Mouse (Mus musculus): ENCODE results near the gene Tmem269.

Gene Tmem269

GRCm38 (mm10) chr4:119218169-119218568 is at the start of gene Tmem269:
TSS of gene Tmem269 (minus strand) at chr4:119218217.
- DNase-seq (ENCODE audit: low read depth, low spot score) = no peak

DNA sequence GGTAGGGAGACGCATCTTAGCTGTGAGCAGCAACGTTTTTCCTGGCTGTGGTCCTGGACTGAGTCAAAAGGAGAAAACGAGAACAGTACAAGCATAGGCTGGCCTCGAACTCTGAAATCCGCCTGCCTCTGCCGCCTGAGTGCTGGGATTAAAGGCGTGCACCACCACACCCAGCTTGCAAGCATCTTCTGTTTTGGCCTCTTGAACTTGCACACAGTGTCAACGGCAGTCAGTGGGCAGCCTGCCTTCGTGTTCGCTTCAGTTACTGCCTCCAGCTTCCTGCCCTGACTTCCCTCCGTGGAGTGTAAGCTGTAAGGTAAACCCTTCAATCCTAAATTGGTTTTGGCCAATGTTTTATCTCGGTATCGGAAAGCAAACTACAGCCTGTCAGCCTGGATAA is 48.6 kb upstream of the Tmem269 start:
- DNase-seq (ENCODE audit: low read depth, low spot score) = no peak

- no peak for DNase-seq (ENCODE audit: low read depth, low spot score)
These were observed 45.4 kb upstream of the Tmem269 start for GRCm38 (mm10) chr4:119263459-119263858.

DNA sequence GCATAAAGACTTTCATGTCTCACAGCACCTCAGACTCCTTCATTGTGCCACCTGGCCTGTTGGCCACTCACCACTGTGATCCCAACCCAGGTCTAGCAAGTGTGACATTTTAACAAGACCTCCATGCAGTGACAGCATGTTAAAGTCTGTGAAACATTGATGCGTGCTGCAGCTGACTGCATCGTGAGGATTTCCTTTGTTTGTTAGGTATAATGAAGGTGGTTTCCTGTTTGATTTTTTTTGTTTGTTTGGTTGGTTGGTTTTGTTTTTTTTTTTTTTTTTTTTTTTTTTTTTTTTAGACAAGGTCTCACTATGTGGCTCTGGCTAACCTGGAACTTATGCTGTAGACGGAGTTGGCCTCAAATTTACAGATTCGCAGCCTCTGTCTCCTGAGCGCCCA is 44.5 kb upstream of the Tmem269 start:
- no peak for DNase-seq (ENCODE audit: low read depth, low spot score)

GRCm38 (mm10) chr4:119261087-119261713 is 43.2 kb upstream of the Tmem269 start:
- DNase-seq (ENCODE audit: low read depth, low spot score) = no peak

DNA sequence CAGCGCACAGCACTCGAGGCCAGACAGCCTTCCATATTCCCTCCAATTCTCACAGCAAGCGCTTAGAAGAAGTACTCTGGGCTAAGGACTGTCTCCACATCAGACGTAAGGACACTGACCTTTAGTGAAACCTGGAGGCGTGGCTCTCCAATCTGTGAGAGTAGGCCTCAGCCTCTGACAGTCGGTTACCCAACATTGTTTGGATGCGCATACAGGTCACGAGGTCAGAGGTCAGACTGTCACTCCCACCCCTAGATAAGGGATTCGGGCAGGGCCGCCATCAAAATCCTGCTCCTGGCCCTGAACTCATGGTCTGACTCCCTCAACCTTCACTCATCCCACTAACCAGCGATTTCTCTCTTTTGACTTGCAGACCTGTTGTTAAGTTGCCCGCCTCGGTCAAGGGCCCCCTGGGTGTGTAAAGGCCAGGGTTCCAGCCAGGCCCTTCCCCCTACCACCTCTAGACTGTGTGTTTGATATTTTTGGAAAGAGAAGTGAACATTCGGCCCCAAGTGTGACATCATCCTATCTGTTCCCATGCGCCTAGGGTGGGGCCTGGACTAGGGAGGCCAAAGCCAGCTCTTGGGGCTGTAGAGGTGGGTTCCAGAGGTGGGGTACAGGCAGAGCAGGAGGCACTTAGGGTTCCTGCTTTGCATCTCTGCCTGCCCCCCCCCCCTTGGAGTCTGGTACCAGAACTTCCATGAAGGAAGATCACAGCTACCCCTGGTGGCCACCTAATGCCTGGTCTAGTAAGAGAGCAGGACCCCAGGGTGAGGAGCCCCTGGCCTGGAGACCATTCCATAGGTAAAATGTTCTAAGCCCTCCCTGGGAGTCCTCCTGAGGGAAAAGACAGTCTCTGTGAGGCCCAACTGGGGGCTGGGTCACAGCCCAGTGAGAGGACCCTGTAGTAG is 41.6 kb upstream of the Tmem269 start:
- no peak for DNase-seq (ENCODE audit: low read depth, low spot score)

DNA sequence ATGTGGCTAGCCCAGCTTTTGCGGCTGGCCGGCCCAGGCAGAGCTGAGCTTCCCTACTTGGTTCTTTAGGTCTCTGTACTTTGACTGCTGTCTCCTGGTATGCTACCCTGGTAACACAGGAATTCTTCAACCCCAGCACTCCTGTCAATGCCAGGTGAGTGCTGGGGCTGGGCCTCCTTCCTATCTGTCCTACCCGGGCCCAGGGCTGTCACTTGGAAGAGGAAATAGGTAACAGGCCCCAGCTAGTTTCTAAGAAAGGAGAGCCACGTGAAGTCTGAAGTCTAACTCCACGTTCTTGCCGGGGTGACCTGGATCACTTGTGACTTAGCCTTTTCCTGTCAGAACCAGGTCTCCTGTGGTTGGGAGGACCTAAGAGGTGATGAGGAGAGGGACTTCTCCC is 39.1 kb upstream of the Tmem269 start:
- DNase-seq (ENCODE audit: low read depth, low spot score) = no peak

DNA sequence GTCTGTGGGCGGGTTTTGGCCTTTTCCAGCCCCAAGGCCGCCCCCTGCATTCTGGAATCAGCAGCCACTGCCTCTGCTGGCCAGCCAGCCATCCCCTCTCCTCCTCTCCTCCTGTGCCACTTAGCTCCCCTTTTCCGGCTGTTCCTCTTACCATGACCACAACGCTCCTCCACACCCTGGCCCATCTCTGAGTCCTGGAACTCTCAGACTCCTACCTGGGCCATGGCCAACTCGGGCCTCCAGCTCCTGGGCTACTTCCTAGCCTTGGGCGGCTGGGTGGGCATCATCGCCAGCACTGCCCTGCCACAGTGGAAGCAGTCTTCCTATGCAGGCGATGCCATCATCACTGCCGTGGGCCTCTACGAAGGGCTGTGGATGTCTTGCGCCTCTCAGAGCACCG is 37.3 kb upstream of the Tmem269 start, which contains the start of gene Cldn19:
Cldn19 (plus strand) TSS at position 64 of the 400 bp plus-strand sequence.
- DNase-seq (ENCODE audit: low read depth, low spot score) = no peak

DNA sequence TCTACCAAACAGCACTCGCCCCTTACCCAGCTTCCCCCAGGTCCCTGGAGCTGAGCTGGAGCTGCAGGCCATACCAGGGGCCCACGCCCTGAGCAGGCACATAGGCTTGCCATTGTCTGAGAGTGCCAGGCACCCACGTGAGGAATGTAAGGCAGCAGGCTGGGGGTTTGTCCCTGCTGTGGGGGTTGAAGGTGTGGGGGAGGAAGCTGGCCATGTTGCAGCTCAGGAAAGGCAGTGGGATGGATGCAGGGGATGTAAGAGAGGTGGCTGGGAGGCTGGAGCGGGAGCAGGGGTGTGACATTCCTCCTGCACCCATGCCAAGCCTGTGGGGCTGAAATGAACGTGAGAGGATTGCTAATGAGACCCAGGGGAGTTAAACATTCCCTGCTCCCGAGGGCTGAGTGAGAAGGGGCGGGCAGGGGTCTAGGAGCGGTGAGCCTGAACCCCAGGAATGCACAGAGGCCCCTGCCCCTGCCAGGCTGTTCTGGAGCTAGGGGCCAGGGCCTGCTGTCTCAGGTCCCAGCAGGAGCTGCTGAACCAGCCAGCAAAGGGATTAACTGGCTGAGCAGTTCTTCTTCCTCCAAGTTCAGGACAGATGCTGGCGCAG is 36.1 kb upstream of the Tmem269 start:
- peak; percentile 51 for DNase-seq (ENCODE audit: low read depth, low spot score)

- DNase-seq (ENCODE audit: low read depth, low spot score) = no peak
These were observed 34.2 kb upstream of the Tmem269 start for GRCm38 (mm10) chr4:119252025-119252808.

DNA sequence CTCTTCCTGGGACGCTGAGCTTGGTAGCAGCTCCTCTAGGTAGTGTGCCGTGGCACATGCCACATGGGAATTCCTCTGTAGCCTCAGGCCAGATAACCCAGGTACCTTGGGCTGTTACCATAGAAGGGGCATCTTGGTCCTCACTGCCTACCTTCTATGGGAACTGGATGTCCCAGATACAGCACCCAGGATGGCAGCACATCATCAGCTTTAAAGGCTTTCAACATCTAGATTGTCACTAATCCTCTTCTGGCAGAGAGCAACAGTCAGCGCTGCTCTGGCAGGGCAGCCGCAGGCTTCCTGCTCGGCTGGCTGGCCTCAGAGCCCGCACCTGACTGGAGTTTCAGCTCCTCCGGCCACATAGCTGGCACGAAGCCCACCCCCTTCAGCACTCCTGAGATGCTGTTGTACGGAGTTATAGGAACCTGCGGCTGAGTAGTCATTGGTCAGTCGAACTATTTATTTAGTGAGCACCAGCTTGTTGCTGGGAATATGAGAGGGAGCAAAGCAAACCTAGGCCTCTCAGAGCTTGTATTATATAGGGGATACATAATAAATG is 30.5 kb upstream of the Tmem269 start:
- no peak for DNase-seq (ENCODE audit: low read depth, low spot score)

- peak; percentile 69 for DNase-seq (ENCODE audit: low read depth, low spot score)
These were observed 29.6 kb upstream of the Tmem269 start for GRCm38 (mm10) chr4:119247462-119248235.

- no peak for DNase-seq (ENCODE audit: low read depth, low spot score)
These were observed 28.7 kb upstream of the Tmem269 start for GRCm38 (mm10) chr4:119246688-119247225.

- peak; percentile 54 for DNase-seq (ENCODE audit: low read depth, low spot score)
These were observed 27.9 kb upstream of the Tmem269 start for GRCm38 (mm10) chr4:119245961-119246360.

DNA sequence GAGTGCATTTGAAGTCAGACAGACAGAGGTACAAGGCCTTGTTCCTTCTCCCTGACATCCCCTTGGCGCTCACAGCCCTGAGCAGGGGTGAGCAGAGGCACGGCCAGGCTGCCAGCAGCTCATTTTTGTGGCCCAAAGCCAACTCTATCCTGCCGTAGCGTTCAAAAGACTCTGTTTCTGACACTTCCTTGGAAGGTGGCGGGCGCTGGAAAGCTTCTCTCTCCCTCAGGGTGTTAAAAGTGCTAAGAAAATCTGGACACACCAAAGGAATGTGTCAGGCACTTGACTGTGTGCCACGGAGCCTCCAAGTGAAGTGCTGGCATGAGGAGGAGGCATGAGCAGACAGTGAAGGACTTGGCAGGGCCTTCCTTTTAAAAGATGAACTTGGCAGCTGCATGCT is 27.5 kb upstream of the Tmem269 start:
- peak; percentile 91 for DNase-seq (ENCODE audit: low read depth, low spot score)

GRCm38 (mm10) chr4:119244468-119245240 is 26.6 kb upstream of the Tmem269 start:
- DNase-seq (ENCODE audit: low read depth, low spot score) = peak; percentile 91

DNA sequence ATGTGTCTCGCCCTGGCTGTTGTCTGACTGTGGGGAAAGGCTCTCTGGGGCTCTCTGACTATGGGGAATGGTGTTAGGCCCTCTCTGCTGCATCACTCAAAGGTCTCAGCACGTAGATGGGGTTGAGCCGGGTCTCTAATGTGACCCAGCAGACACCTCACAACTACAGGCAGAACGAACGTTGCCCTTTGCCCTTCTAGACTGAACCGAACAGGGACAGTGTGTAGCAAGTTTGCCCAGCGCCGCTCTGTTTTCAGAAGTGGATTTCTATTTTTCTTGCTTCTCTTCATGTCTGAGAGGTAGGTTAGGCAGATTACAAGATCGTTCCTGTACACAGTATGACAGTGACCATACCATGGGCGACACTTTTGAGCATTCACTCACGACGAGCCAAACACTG is 24.6 kb upstream of the Tmem269 start:
- no peak for DNase-seq (ENCODE audit: low read depth, low spot score)

DNA sequence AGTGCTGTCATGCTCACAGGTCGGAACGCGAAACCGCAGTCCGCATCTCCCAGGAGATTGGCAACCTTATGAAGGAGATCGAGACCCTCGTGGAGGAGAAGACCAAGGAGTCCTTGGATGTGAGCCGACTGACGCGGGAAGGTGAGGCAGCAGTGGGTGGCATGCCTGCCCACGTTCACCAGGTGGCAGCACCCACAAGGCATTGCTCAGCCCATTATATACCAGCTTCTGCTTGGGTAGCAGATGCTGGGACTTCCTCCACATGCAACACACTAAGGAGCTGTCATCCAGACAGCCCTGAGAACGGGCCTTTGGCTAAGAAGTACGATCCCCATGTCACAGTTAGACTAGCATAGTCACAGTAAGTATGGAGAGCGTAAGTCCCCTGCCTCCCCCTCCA is 23.6 kb upstream of the Tmem269 start:
- DNase-seq (ENCODE audit: low read depth, low spot score) = peak; percentile 80

GRCm38 (mm10) chr4:119239181-119239682 is 21.2 kb upstream of the Tmem269 start:
- DNase-seq (ENCODE audit: low read depth, low spot score) = peak; percentile 84

All from brain, adult 2 months (tissue).